Mouse (Mus musculus): ENCODE measurements around the gene D630039A03Rik. TPM values are rescaled to one million over a fixed set of nuclear protein-coding genes. Genes with fewer than 3 reads are reported as not detected.

D630039A03Rik gene
- 10.9 and 11.2 TPM in 2 replicates for polyA plus RNA-seq (2015; fragmentation: Nextera tagmentation; extraction: Ambion mirVana)

- H3K9me3 ChIP-seq: no peaks in the 10 kb centered on the region
- 10% methylated on average over 9 of the region's 9 CpGs for WGBS
- no peaks in the 10 kb centered on the region for H3K27me3 ChIP-seq (replicated peaks)
- peak; percentile 88 for ATAC-seq
- peak within 1 kb of the TSS; percentile 41 for H3K4me3 ChIP-seq (replicated peaks)
- peaks cover 8% of the 10 kb centered on the region for H3K4me1 ChIP-seq (replicated peaks)
- H3K27ac ChIP-seq: peak within 1 kb of the TSS; percentile 91
- H3K9ac ChIP-seq: peak within 1 kb of the TSS; percentile 54
- H3K4me2 ChIP-seq (replicated peaks): peak within 1 kb of the TSS; percentile 51
- H3K36me3 ChIP-seq: no peaks in the 10 kb centered on the region
Observed at GRCm38 (mm10) chr4:57916201-57916661, at the start of gene D630039A03Rik. Gene D630039A03Rik, minus strand, starts transcription at chr4:57916297.

GRCm38 (mm10) chr4:57965516-57965915 lies 49.4 kb upstream of the D630039A03Rik start:
- Histone ChIP-seq H3K36me3 (no peaks in the 10 kb centered on the region), H3K9me3 (no peaks in the 10 kb centered on the region), H3K4me2 (replicated peaks) (no peak overlapping the region), H3K4me1 (replicated peaks) (0 out of 2 replicates have a peak, but pooled peaks cover 2% of the 10 kb centered on the region), H3K27ac (no peak overlapping the region), H3K9ac (no peak overlapping the region), H3K4me3 (replicated peaks) (no peak overlapping the region), H3K27me3 (replicated peaks) (no peaks in the 10 kb centered on the region)
- WGBS: 90% methylated on average over 4 of the region's 4 CpGs
- ATAC-seq: no peak

- no peak for ATAC-seq
- Histone ChIP-seq H3K4me2 (replicated peaks) (no peak overlapping the region), H3K9ac (no peak overlapping the region), H3K4me1 (replicated peaks) (0 out of 2 replicates have a peak, but pooled peaks cover 2% of the 10 kb centered on the region), H3K27ac (no peak overlapping the region), H3K9me3 (no peaks in the 10 kb centered on the region), H3K27me3 (replicated peaks) (no peaks in the 10 kb centered on the region), H3K36me3 (no peaks in the 10 kb centered on the region), H3K4me3 (replicated peaks) (no peak overlapping the region)
- 53% methylated on average over 1 of the region's 1 CpGs for WGBS
Observed at GRCm38 (mm10) chr4:57964143-57964542, 48.0 kb upstream of the D630039A03Rik start.

- Histone ChIP-seq H3K4me3 (replicated peaks) (no peak overlapping the region), H3K9ac (no peak overlapping the region), H3K4me2 (replicated peaks) (no peak overlapping the region), H3K27me3 (replicated peaks) (no peaks in the 10 kb centered on the region), H3K4me1 (replicated peaks) (peaks cover 11% of the 10 kb centered on the region), H3K27ac (no peak overlapping the region), H3K9me3 (no peaks in the 10 kb centered on the region), H3K36me3 (no peaks in the 10 kb centered on the region)
- WGBS: 77% methylated on average over 8 of the region's 8 CpGs
- ATAC-seq: no peak
Observed at GRCm38 (mm10) chr4:57959056-57959455, 43.0 kb upstream of the D630039A03Rik start.

GRCm38 (mm10) chr4:57958098-57958497 lies 42.0 kb upstream of the D630039A03Rik start:
- no peak for ATAC-seq
- 59% methylated on average over 9 of the region's 9 CpGs for WGBS
- Histone ChIP-seq H3K9me3 (no peaks in the 10 kb centered on the region), H3K9ac (no peak overlapping the region), H3K4me2 (replicated peaks) (no peak overlapping the region), H3K36me3 (no peaks in the 10 kb centered on the region), H3K27me3 (replicated peaks) (no peaks in the 10 kb centered on the region), H3K27ac (no peak overlapping the region), H3K4me1 (replicated peaks) (peaks cover 14% of the 10 kb centered on the region), H3K4me3 (replicated peaks) (no peak overlapping the region)

GRCm38 (mm10) chr4:57957200-57958085 lies 41.3 kb upstream of the D630039A03Rik start:
- no peaks in the 10 kb centered on the region for H3K36me3 ChIP-seq
- no peaks in the 10 kb centered on the region for H3K9me3 ChIP-seq
- H3K27ac ChIP-seq: peak overlapping the region; percentile 97
- WGBS: 40% methylated on average over 11 of the region's 11 CpGs
- peak overlapping the region; percentile 75 for H3K4me2 ChIP-seq (replicated peaks)
- H3K4me3 ChIP-seq (replicated peaks): peak overlapping the region; percentile 83
- H3K9ac ChIP-seq: peak overlapping the region; percentile 48; the same call in 1 of the 2 replicates
- H3K27me3 ChIP-seq (replicated peaks): no peaks in the 10 kb centered on the region
- peaks cover 14% of the 10 kb centered on the region for H3K4me1 ChIP-seq (replicated peaks)
- ATAC-seq: no peak

GRCm38 (mm10) chr4:57956029-57956960 lies 40.2 kb upstream of the D630039A03Rik start, which contains the start of gene Txn1:
Gene Txn1, minus strand, starts transcription at chr4:57956411.
- H3K27ac ChIP-seq: peak within 1 kb of the TSS; percentile 97
- peak within 1 kb of the TSS; percentile 75 for H3K4me2 ChIP-seq (replicated peaks)
- under 1% methylated on average over 71 of the region's 71 CpGs for WGBS
- H3K9me3 ChIP-seq: no peaks in the 10 kb centered on the region
- peaks cover 14% of the 10 kb centered on the region for H3K4me1 ChIP-seq (replicated peaks)
- peaks cover 6% of the 10 kb centered on the region for H3K36me3 ChIP-seq
- peak within 1 kb of the TSS; percentile 72 for H3K9ac ChIP-seq
- peak; percentile 97 for ATAC-seq
- H3K4me3 ChIP-seq (replicated peaks): peak within 1 kb of the TSS; percentile 83
- H3K27me3 ChIP-seq (replicated peaks): no peaks in the 10 kb centered on the region

GRCm38 (mm10) chr4:57955544-57955958 lies 39.5 kb upstream of the D630039A03Rik start:
- peak overlapping the region; percentile 83 for H3K4me3 ChIP-seq (replicated peaks)
- H3K27ac ChIP-seq: peak overlapping the region; percentile 94
- H3K4me1 ChIP-seq (replicated peaks): peaks cover 15% of the 10 kb centered on the region
- ATAC-seq: peak; percentile 44
- peak overlapping the region; percentile 72 for H3K9ac ChIP-seq
- no peaks in the 10 kb centered on the region for H3K9me3 ChIP-seq
- no peaks in the 10 kb centered on the region for H3K27me3 ChIP-seq (replicated peaks)
- WGBS: under 1% methylated on average over 25 of the region's 25 CpGs
- peak overlapping the region; percentile 75 for H3K4me2 ChIP-seq (replicated peaks)
- H3K36me3 ChIP-seq: peaks cover 13% of the 10 kb centered on the region

GRCm38 (mm10) chr4:57954991-57955390 lies 38.9 kb upstream of the D630039A03Rik start:
- H3K4me3 ChIP-seq (replicated peaks): peak overlapping the region; percentile 83
- H3K4me2 ChIP-seq (replicated peaks): peak overlapping the region; percentile 75
- H3K36me3 ChIP-seq: peaks cover 19% of the 10 kb centered on the region
- peaks cover 19% of the 10 kb centered on the region for H3K4me1 ChIP-seq (replicated peaks)
- ATAC-seq: no peak
- H3K27ac ChIP-seq: peak overlapping the region; percentile 94; the same call in 1 of the 2 replicates
- 65% methylated on average over 8 of the region's 8 CpGs for WGBS
- no peaks in the 10 kb centered on the region for H3K27me3 ChIP-seq (replicated peaks)
- H3K9me3 ChIP-seq: no peaks in the 10 kb centered on the region
- peak overlapping the region; percentile 72 for H3K9ac ChIP-seq

GRCm38 (mm10) chr4:57954580-57954979 lies 38.5 kb upstream of the D630039A03Rik start:
- Histone ChIP-seq H3K4me2 (replicated peaks) (peak overlapping the region; percentile 75), H3K9ac (peak overlapping the region; percentile 72; the same call in 1 of the 2 replicates), H3K27ac (no peak overlapping the region), H3K9me3 (no peaks in the 10 kb centered on the region), H3K27me3 (replicated peaks) (no peaks in the 10 kb centered on the region), H3K36me3 (peaks cover 23% of the 10 kb centered on the region), H3K4me3 (replicated peaks) (peak overlapping the region; percentile 83), H3K4me1 (replicated peaks) (peaks cover 23% of the 10 kb centered on the region)
- no peak for ATAC-seq
- WGBS: 62% methylated on average over 6 of the region's 6 CpGs

GRCm38 (mm10) chr4:57953796-57954195 lies 37.7 kb upstream of the D630039A03Rik start:
- ATAC-seq: no peak
- WGBS: 70% methylated on average over 7 of the region's 7 CpGs
- H3K36me3 ChIP-seq: peaks cover 29% of the 10 kb centered on the region
- 0 out of 2 replicates have a peak overlapping the region, but pooled peaks have one; percentile 19 for H3K27ac ChIP-seq
- peak overlapping the region; percentile 83 for H3K4me3 ChIP-seq (replicated peaks)
- H3K9me3 ChIP-seq: no peaks in the 10 kb centered on the region
- H3K9ac ChIP-seq: no peak overlapping the region
- H3K4me2 ChIP-seq (replicated peaks): peak overlapping the region; percentile 75
- H3K4me1 ChIP-seq (replicated peaks): peaks cover 25% of the 10 kb centered on the region
- no peaks in the 10 kb centered on the region for H3K27me3 ChIP-seq (replicated peaks)
